22 mouse cellular contexts compared by ENCODE assay signal in the genomic region with DNA sequence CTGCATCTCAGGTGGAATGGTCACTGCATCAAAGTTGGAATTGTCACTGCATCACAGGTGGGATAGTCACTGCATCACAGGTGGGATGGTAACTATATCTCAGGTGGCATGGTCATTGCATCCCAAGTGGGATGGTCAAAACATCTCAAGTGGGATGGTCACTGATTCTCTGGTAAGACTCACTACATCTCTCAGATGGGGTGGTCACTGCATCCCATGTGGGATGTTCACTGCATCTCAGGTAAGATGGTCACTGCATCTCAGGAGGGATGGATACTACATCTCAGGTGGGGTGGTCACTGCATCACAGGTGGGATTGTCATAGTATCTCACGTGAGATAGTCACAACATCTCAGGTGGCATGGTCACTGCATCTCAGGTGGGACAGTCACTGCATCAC.
DNase-seq lines count a peak whose midpoint lies in the region; ATAC-seq and TF ChIP-seq lines count a peak whose summit lies in the region.
"Had no signal": no experiment of that assay in that cellular context is flagged by ENCODE, and none has a peak within 500 bp of the region (broad histone marks: within the 10 kb centered on the region; RNA-seq: fewer than 3 reads in every experiment).

No protein-coding gene starts in this region.

- H3K36me3 ChIP-seq in megakaryocyte, embryonic 14.5 days (replicated peaks; ENCODE audit: low read length) = peaks cover 27% of the 10 kb centered on the region
- H3K36me3 ChIP-seq in E14TG2a.4 (ENCODE audit: insufficient read depth, low read length) = peaks cover 26% of the 10 kb centered on the region

- no peak for ATAC-seq in megakaryocyte, adult 5-6 weeks (ENCODE audit: poor library complexity, severe bottlenecking)
- ATAC-seq: forebrain, postnatal 0 days; Patski had no signal

- peak; percentile 11 to 33 for DNase-seq in adrenal gland, adult (ENCODE audit: inconsistent age in 2 of 2, low spot score in 1 of 2)
- DNase-seq in adrenal gland, adult 2 months = no peak
- DNase-seq in cerebellum, adult 9-10 months = peak; percentile 61
- no peak for DNase-seq in cerebellum, postnatal 4 days (ENCODE audit: low spot score in 2 of 2)
- DNase-seq: adrenal gland, adult 8-10 months; adrenal gland, postnatal 25 days; B cell, adult 2 months; cerebellum, adult 18-20 months; forebrain, postnatal 0 days; gastrocnemius, postnatal 25 days; heart, adult 2 months; heart, postnatal 14 days; kidney, adult 2 months had no signal

- peaks cover 36% of the 10 kb centered on the region for H3K4me1 ChIP-seq in megakaryocyte, embryonic 14.5 days
- peaks cover 5% of the 10 kb centered on the region; the same call in 1 of the 2 replicates for H3K4me1 ChIP-seq in E14TG2a.4 (replicated peaks; ENCODE audit: low read depth, low read length)
- H3K4me1 ChIP-seq: embryonic facial prominence, embryonic 12.5 days; hindbrain, embryonic 12.5 days had no signal

- peaks cover 4% of the 10 kb centered on the region for H3K27me3 ChIP-seq in megakaryocyte, embryonic 14.5 days (replicated peaks)
- H3K27me3 ChIP-seq in E14TG2a.4 (ENCODE audit: insufficient read depth, low read length) = no peaks in the 10 kb centered on the region
- H3K27me3 ChIP-seq: embryonic facial prominence, embryonic 12.5 days; embryonic facial prominence, embryonic 15.5 days; heart, embryonic 13.5 days; hindbrain, embryonic 12.5 days; hindbrain, embryonic 15.5 days; Patski had no signal

- H3K4me3 ChIP-seq in megakaryocyte, embryonic 14.5 days (replicated peaks) = peak overlapping the region; percentile 29
- H3K4me3 ChIP-seq in E14TG2a.4 (replicated peaks; ENCODE audit: low read length) = peak overlapping the region; percentile 86; the same call in 1 of the 2 replicates

- TF ChIP-seq CTCF in E14TG2a.4 (conservative IDR thresholded peaks at IDR 0.05; ENCODE audit: low read length) = no peak

- H3K9me3 ChIP-seq in megakaryocyte, embryonic 14.5 days = peaks cover 28% of the 10 kb centered on the region
- H3K9me3 ChIP-seq in E14TG2a.4 (ENCODE audit: low read length) = peaks cover 33% of the 10 kb centered on the region
- H3K9me3 ChIP-seq: embryonic facial prominence, embryonic 15.5 days; hindbrain, embryonic 15.5 days had no signal

Comparison
In these comparisons a context has a peak if more than half of its experiments do, and no peak if none do; other contexts are left out.
1. DNase-seq: peak in adrenal gland, adult (2 of 2) and cerebellum, adult 9-10 months (single experiment); none in adrenal gland, adult 2 months (single experiment) and cerebellum, postnatal 4 days (0 of 2).